Mouse (Mus musculus): ENCODE measurements around the gene Olfr703.

Olfr703 gene

DNA sequence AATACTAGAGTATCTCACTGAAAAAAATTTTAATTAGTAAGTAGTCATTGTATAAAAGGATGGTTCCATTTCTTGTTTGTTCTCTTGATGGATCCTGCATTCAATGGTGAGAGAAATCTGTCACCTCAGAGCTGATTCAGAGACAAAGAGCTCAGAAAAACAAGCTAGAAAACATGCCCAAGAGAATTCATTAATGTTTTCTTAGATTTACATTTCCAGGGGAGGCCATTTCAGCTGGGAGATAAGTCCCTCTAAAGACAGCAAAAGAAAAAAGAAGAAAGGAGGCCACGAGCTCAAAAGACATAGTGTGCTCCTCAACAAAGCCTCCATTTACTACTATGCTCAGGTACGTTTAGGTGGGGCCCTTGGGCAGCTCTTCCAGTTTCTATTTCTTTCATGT lies at the start of gene Olfr703:
TSS of gene Olfr703 (plus strand) at position 301 of the 400 bp plus-strand sequence.
- in situ Hi-C loops (cut with MseI, MboI): no loop called here

- in situ Hi-C loops (cut with MseI, MboI): no loop called here
These were observed 34.4 kb upstream of the Olfr703 start, which contains the start of gene Olfr700 for GRCm38 (mm10) chr7:106808734-106809133. Gene Olfr700, minus strand, starts transcription at chr7:106808834.

DNA sequence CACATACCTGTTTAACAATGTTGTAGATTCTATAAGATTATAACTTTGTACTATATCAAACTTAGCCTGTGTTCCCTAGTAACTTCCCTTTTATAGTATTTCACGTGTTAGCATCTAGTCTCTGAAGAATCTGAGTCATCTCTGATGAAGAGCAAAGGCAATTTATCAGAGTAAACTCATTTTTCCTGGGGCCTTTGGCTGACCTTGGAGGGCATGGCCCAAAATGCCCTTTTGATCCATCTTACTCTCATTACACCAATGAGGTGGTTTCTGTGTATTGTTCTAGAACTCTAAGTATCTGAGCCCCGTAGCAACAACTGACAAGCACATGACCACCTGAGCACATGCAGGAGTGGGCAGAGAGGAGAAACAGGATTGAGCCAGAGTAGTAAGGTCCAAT lies 29.3 kb upstream of the Olfr703 start, which contains the start of gene Olfr701:
TSS of gene Olfr701 (plus strand) at position 301 of the 400 bp plus-strand sequence.
- in situ Hi-C loops (cut with MseI, MboI): no loop called here

DNA sequence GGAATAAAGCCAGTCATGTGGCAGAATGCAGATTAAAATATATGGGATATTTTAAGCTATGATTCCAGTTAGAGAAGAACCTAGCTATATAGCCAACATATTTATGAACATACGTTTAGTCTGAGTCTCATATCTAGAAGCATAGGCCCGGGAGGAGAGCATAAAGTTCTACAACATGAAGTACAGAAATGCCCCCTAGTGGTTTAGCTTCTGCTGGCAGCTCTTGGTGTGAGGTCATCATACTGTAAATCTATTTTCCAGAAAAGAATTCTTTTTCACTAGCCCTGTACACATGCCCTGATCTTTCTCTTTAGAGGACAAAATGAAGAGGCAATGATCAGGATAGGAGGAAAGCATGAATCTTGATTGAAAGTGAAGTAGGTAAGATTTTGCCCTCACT lies 27.4 kb upstream of the Olfr703 start:
- in situ Hi-C loops (cut with MseI, MboI): no loop called here

DNA sequence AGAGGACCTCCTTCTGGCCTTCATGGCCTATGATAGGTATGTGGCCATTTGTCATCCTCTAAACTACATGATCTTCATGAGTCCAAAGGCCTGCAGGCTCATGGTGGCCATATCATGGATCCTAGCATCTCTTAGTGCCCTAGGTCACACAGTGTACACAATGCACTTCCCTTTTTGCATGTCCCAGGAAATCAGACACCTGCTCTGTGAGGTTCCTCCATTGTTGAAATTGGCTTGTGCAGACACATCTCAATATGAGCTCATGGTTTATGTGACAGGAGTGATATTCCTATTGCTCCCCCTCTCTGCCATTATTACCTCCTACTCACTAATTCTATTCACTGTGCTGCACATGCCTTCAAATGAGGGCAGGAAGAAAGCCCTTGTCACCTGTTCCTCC lies 24.7 kb upstream of the Olfr703 start:
- in situ Hi-C loops (cut with MseI, MboI): no loop called here

- in situ Hi-C loops (cut with MseI, MboI): no loop called here
These were observed 9.4 kb upstream of the Olfr703 start, which contains the start of gene Olfr702 for GRCm38 (mm10) chr7:106833793-106834192. Gene Olfr702, minus strand, starts transcription at chr7:106833893.

DNA sequence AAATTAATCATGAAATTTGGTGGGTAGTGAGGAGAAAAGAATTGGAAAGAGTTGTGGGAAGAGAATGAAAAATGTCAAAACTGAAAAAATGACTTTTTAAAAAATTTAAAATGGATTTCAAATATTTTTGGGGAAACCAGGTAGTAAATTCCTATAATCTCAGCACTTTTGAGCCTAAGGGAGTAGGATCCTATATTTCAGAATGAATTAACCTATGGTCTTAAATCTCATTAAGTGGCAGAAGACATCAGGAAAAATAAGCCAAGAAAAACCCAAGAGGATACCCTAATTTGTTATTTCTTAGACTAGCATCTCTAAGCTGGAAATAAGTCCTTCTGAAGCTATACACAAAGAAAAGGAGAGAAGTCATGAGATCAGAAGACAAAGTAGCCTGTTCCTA lies 19.7 kb downstream of the Olfr703 start, which contains the start of gene Olfr704:
TSS of gene Olfr704 (plus strand) at position 301 of the 400 bp plus-strand sequence.
- in situ Hi-C loops (cut with MseI, MboI): no loop called here

DNA sequence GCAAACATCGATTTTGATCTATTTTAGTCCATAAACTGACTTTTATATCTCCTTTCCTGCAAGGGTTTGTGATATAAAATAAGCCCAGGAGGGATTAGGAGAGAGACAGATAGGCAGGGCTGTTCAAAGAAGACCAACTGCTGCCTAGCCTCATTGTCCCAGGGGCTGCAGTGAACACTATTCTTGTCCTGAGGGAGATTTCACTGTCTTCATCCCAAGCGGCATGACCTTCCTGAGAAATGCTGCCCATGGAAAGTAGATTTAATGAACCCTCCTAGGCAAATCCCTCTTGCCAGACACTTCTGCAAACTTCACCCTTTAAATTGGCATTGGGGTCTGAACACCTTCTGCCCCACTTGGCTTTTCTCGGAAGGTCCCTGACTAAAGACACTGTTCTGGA lies 33.6 kb downstream of the Olfr703 start, which contains the start of gene Olfr705:
TSS of gene Olfr705 (minus strand) at position 101 of the 400 bp plus-strand sequence.
- in situ Hi-C loops (cut with MseI, MboI): no loop called here

- in situ Hi-C loops (cut with MseI, MboI): no loop called here
These were observed 44.9 kb downstream of the Olfr703 start, which contains the start of gene Olfr706 for GRCm38 (mm10) chr7:106888062-106888461. Gene Olfr706, minus strand, starts transcription at chr7:106888162.

All from mouse trophoblast stem cell (cell line).